ENCODE assay signal across 8 mouse cellular contexts in the genomic region with DNA sequence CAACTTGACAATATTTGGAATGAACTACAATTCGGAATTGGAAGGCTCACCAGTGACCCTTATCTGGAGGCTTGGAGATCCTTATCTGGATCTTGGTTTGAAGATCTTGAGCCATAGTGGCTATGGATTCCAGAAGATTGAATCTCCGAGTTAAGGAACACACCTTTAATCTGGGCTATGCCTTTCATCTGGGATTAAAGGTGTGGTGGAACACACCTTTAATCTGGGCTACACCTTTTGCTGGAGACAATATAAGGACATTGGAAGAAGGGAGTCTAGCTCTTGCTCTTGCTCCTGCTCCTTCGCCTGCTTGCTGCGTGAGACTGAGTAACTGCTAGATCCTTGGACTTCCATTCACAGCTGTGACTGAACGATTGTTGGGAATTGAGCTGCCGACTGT. TPM values are rescaled to one million over a fixed set of nuclear protein-coding genes. Genes with fewer than 3 reads are reported as not detected.
DNase-seq lines count a peak whose midpoint lies in the region; ATAC-seq and TF ChIP-seq lines count a peak whose summit lies in the region.
"Not testable (repeated sequence)": the region's sequence is repeated elsewhere in the genome, so short reads cannot be mapped to it uniquely, and the experiment has no call there.
"Had no signal": no experiment of that assay in that cellular context is flagged by ENCODE, and none has a peak within 500 bp of the region (broad histone marks: within the 10 kb centered on the region; RNA-seq: fewer than 3 reads in every experiment).

A gene (plus strand): TSS at position 301 of the 400 bp plus-strand sequence.

- TF ChIP-seq CTCF in MEL (IDR thresholded peaks at IDR 0.05 in 2 of 3, conservative IDR thresholded peaks at IDR 0.05 in 1 of 3; ENCODE audit: control insufficient read depth in 1 of 3, insufficient read depth in 1 of 3, low read depth in 2 of 3, low read length in 3 of 3, poor library complexity in 1 of 3, severe bottlenecking in 1 of 3): not testable (repeated sequence)

- 83% methylated on average over 2 of the region's 6 CpGs for WGBS in embryonic facial prominence, embryonic 15.5 days
- 83% methylated on average over 1 of the region's 6 CpGs for WGBS in heart, embryonic 10.5 days
- 83% methylated on average over 1 of the region's 6 CpGs for WGBS in hindbrain, embryonic 12.5 days
- WGBS in limb, embryonic 10.5 days: 78% methylated on average over 1 of the region's 6 CpGs
- WGBS in liver, embryonic 15.5 days (ENCODE audit: insufficient replicate concordance): 75% methylated on average over 1 of the region's 6 CpGs
- no CpG with 5 or more reads among the region's 6 CpGs for WGBS in midbrain, embryonic 11.5 days

- TF ChIP-seq RAD21 in MEL (IDR thresholded peaks at IDR 0.05; ENCODE audit: low read depth, low read length): not testable (repeated sequence)

- not testable (repeated sequence) for H3K4me1 ChIP-seq in MEL (ENCODE audit: control insufficient read depth in 1 of 2, insufficient read depth in 2 of 2, low read length in 2 of 2); embryonic facial prominence, embryonic 15.5 days; heart, embryonic 10.5 days; liver, embryonic 15.5 days (replicated peaks)
- H3K4me1 ChIP-seq in hindbrain, embryonic 12.5 days: peaks cover 27% of the 10 kb centered on the region
- peaks cover 25% of the 10 kb centered on the region for H3K4me1 ChIP-seq in limb, embryonic 10.5 days
- peaks cover 20% of the 10 kb centered on the region for H3K4me1 ChIP-seq in midbrain, embryonic 11.5 days (ENCODE audit: control insufficient read depth, insufficient read depth, low read length)

- not testable (repeated sequence) for H3K4me2 ChIP-seq in embryonic facial prominence, embryonic 15.5 days (replicated peaks); hindbrain, embryonic 12.5 days (replicated peaks); liver, embryonic 15.5 days; midbrain, embryonic 11.5 days

- H3K9ac ChIP-seq in MEL (ENCODE audit: control insufficient read depth, low read depth, low read length, poor library complexity, severe bottlenecking); embryonic facial prominence, embryonic 15.5 days; hindbrain, embryonic 12.5 days; liver, embryonic 15.5 days; midbrain, embryonic 11.5 days (ENCODE audit: low read length): not testable (repeated sequence)

- DNase-seq in MEL (ENCODE audit: low read depth, low spot score); heart, embryonic 10.5 days (ENCODE audit: low spot score); limb, embryonic 10.5 days (ENCODE audit: low spot score); midbrain, embryonic 11.5 days (ENCODE audit: low spot score, missing footprints): not testable (repeated sequence)

- H3K4me3 ChIP-seq in MEL (ENCODE audit: control insufficient read depth in 1 of 2, insufficient read depth in 1 of 2, low read depth in 2 of 2, low read length in 2 of 2); embryonic facial prominence, embryonic 15.5 days (replicated peaks); heart, embryonic 10.5 days; hindbrain, embryonic 12.5 days; limb, embryonic 10.5 days; liver, embryonic 15.5 days (replicated peaks); midbrain, embryonic 11.5 days (ENCODE audit: low read depth, low read length): not testable (repeated sequence)

- H3K9me3 ChIP-seq in MEL (replicated peaks; ENCODE audit: insufficient read depth, low read length); embryonic facial prominence, embryonic 15.5 days (replicated peaks); heart, embryonic 10.5 days; hindbrain, embryonic 12.5 days (replicated peaks); limb, embryonic 10.5 days (replicated peaks); liver, embryonic 15.5 days (replicated peaks); midbrain, embryonic 11.5 days (ENCODE audit: control insufficient read depth, low read length): not testable (repeated sequence)

- not testable (repeated sequence) for H3K27ac ChIP-seq in MEL (ENCODE audit: control insufficient read depth, low read depth, low read length); embryonic facial prominence, embryonic 15.5 days (replicated peaks); heart, embryonic 10.5 days; hindbrain, embryonic 12.5 days; limb, embryonic 10.5 days; liver, embryonic 15.5 days (replicated peaks); midbrain, embryonic 11.5 days (ENCODE audit: low read depth, low read length)

- H3K27me3 ChIP-seq in MEL (ENCODE audit: control insufficient read depth in 1 of 2, insufficient read depth in 2 of 2, low read length in 2 of 2); limb, embryonic 10.5 days (ENCODE audit: low read depth, poor library complexity, severe bottlenecking); liver, embryonic 15.5 days; midbrain, embryonic 11.5 days (ENCODE audit: control insufficient read depth, insufficient read depth, low read length): not testable (repeated sequence)
- H3K27me3 ChIP-seq in embryonic facial prominence, embryonic 15.5 days: peaks cover 17% of the 10 kb centered on the region
- H3K27me3 ChIP-seq in heart, embryonic 10.5 days (ENCODE audit: insufficient read depth, poor library complexity, severe bottlenecking): peaks cover 17% of the 10 kb centered on the region
- H3K27me3 ChIP-seq in hindbrain, embryonic 12.5 days: peaks cover 10% of the 10 kb centered on the region; the same call in 1 of the 2 replicates

- not testable (repeated sequence) for TF ChIP-seq POLR2A in MEL (IDR thresholded peaks at IDR 0.05; ENCODE audit: control insufficient read depth in 1 of 2, insufficient read depth in 1 of 2, low read depth in 1 of 2, low read length in 2 of 2, poor library complexity in 1 of 2)

- H3K79me2 ChIP-seq in MEL (ENCODE audit: control insufficient read depth, insufficient read depth, low read length, poor library complexity): not testable (repeated sequence)

- TF ChIP-seq EP300 in MEL (IDR thresholded peaks at IDR 0.05; ENCODE audit: low read depth in 1 of 2, low read length in 2 of 2): not testable (repeated sequence)

- not testable (repeated sequence) for ATAC-seq in embryonic facial prominence, embryonic 15.5 days (ENCODE audit: insufficient number of reproducible peaks, low FRiP score, low TSS enrichment, low read depth); hindbrain, embryonic 12.5 days (ENCODE audit: low FRiP score); liver, embryonic 15.5 days (ENCODE audit: insufficient read depth); midbrain, embryonic 11.5 days (ENCODE audit: low FRiP score)

- not testable (repeated sequence) for H3K36me3 ChIP-seq in MEL (ENCODE audit: control insufficient read depth in 1 of 2, insufficient read depth in 2 of 2, low read length in 2 of 2); embryonic facial prominence, embryonic 15.5 days; heart, embryonic 10.5 days; hindbrain, embryonic 12.5 days; limb, embryonic 10.5 days; liver, embryonic 15.5 days (replicated peaks); midbrain, embryonic 11.5 days (ENCODE audit: control insufficient read depth, insufficient read depth, low read length)

RNA-seq across cellular contexts. Expression of the gene that starts here (rescaled TPM):
- 86.5 and 93.3 TPM in 2 replicates for total RNA-seq in MEL (2012; rRNA removed)
- polyA plus RNA-seq in MEL (2012; ENCODE audit: insufficient read depth in 1 of 2, insufficient read length in 2 of 2, low read depth in 1 of 2, low replicate concordance in 2 of 2, missing spikeins in 1 of 2): 1,000 to 10,000 TPM in 1 of 2 experiments, 10 to 100 TPM in 1; 99.6 to 1,920 TPM
- polyA plus RNA-seq in embryonic facial prominence, embryonic 15.5 days (2015; fragmentation: Nextera tagmentation; extraction: Ambion mirVana): 30.6 and 32.5 TPM in 2 replicates
- polyA plus RNA-seq in heart, embryonic 10.5 days (2016; fragmentation: Nextera tagmentation; extraction: Ambion mirVana): 18.5 and 30.7 TPM in 2 replicates
- polyA plus RNA-seq in hindbrain, embryonic 12.5 days (2016; fragmentation: Nextera tagmentation; extraction: Ambion mirVana): 16.2 and 20.2 TPM in 2 replicates
- 54.8 and 65.0 TPM in 2 replicates for polyA plus RNA-seq in limb, embryonic 10.5 days (2016; fragmentation: Nextera tagmentation; extraction: Ambion mirVana)
- polyA plus RNA-seq in liver, embryonic 15.5 days (2015; fragmentation: Nextera tagmentation; extraction: Ambion mirVana): 14.8 and 15.6 TPM in 2 replicates
- 41.2 and 45.2 TPM in 2 replicates for polyA plus RNA-seq in midbrain, embryonic 11.5 days (2014; fragmentation: Nextera tagmentation; extraction: Ambion mirVana)
- total RNA-seq: gastrocnemius, adult 2 months had no signal
